Mouse (Mus musculus): ENCODE measurements around the gene Erbb4. TPM values are rescaled to one million over a fixed set of nuclear protein-coding genes. Genes with fewer than 3 reads are reported as not detected.
"Not testable (repeated sequence)": the region's sequence is repeated elsewhere in the genome, so short reads cannot be mapped to it uniquely, and the experiment has no call there.

The Erbb4 gene
- polyA plus RNA-seq, 1 experiment from 2014 or later, result 15.6 TPM

GRCm38 (mm10) chr1:68832101-68832500 is 275.8 kb downstream of the Erbb4 start:
- Histone ChIP-seq H3K9ac (replicated peaks; ENCODE audit: low read depth, low read length) (no peak overlapping the region), H3K27ac (ENCODE audit: low read length) (no peak overlapping the region), H3K4me1 (replicated peaks; ENCODE audit: control insufficient read depth, insufficient read depth, low read length) (no peaks in the 10 kb centered on the region), H3K4me2 (ENCODE audit: low read length) (no peak overlapping the region), H3K27me3 (replicated peaks; ENCODE audit: control insufficient read depth, insufficient read depth, low read length) (no peaks in the 10 kb centered on the region), H3K9me3 (ENCODE audit: control insufficient read depth, low read length) (0 out of 2 replicates have a peak, but pooled peaks cover 2% of the 10 kb centered on the region), H3K36me3 (ENCODE audit: control insufficient read depth, insufficient read depth) (no peaks in the 10 kb centered on the region), H3K4me3 (replicated peaks; ENCODE audit: low read length) (no peak overlapping the region)
- ATAC-seq, result no peak

GRCm38 (mm10) chr1:68831575-68831974 is 276.3 kb downstream of the Erbb4 start:
- Histone ChIP-seq H3K4me2 (ENCODE audit: low read length) (no peak overlapping the region), H3K27ac (ENCODE audit: low read length) (no peak overlapping the region), H3K36me3 (ENCODE audit: control insufficient read depth, insufficient read depth) (no peaks in the 10 kb centered on the region), H3K4me3 (replicated peaks; ENCODE audit: low read length) (no peak overlapping the region), H3K27me3 (replicated peaks; ENCODE audit: control insufficient read depth, insufficient read depth, low read length) (no peaks in the 10 kb centered on the region), H3K9me3 (ENCODE audit: control insufficient read depth, low read length) (0 out of 2 replicates have a peak, but pooled peaks cover 2% of the 10 kb centered on the region), H3K9ac (replicated peaks; ENCODE audit: low read depth, low read length) (no peak overlapping the region), H3K4me1 (replicated peaks; ENCODE audit: control insufficient read depth, insufficient read depth, low read length) (no peaks in the 10 kb centered on the region)
- 21% methylated on average over 1 of the region's 1 CpGs for WGBS
- no peak for ATAC-seq

GRCm38 (mm10) chr1:68830501-68831239 is 277.2 kb downstream of the Erbb4 start:
- Histone ChIP-seq H3K9ac (replicated peaks; ENCODE audit: low read depth, low read length) (no peak overlapping the region), H3K27me3 (replicated peaks; ENCODE audit: control insufficient read depth, insufficient read depth, low read length) (no peaks in the 10 kb centered on the region), H3K4me3 (replicated peaks; ENCODE audit: low read length) (no peak overlapping the region), H3K36me3 (ENCODE audit: control insufficient read depth, insufficient read depth) (no peaks in the 10 kb centered on the region), H3K4me2 (ENCODE audit: low read length) (no peak overlapping the region), H3K4me1 (replicated peaks; ENCODE audit: control insufficient read depth, insufficient read depth, low read length) (no peaks in the 10 kb centered on the region), H3K9me3 (ENCODE audit: control insufficient read depth, low read length) (0 out of 2 replicates have a peak, but pooled peaks cover 2% of the 10 kb centered on the region), H3K27ac (ENCODE audit: low read length) (no peak overlapping the region)
- 61% methylated on average over 2 of the region's 2 CpGs for WGBS
- no peak for ATAC-seq

GRCm38 (mm10) chr1:68823116-68823644 is 284.7 kb downstream of the Erbb4 start:
- WGBS, result 39% methylated on average over 2 of the region's 2 CpGs
- Histone ChIP-seq H3K9me3 (ENCODE audit: control insufficient read depth, low read length) (no peaks in the 10 kb centered on the region), H3K4me1 (replicated peaks; ENCODE audit: control insufficient read depth, insufficient read depth, low read length) (no peaks in the 10 kb centered on the region), H3K9ac (replicated peaks; ENCODE audit: low read depth, low read length) (no peak overlapping the region), H3K27me3 (replicated peaks; ENCODE audit: control insufficient read depth, insufficient read depth, low read length) (no peaks in the 10 kb centered on the region), H3K27ac (ENCODE audit: low read length) (no peak overlapping the region), H3K4me2 (ENCODE audit: low read length) (no peak overlapping the region), H3K36me3 (ENCODE audit: control insufficient read depth, insufficient read depth) (no peaks in the 10 kb centered on the region), H3K4me3 (replicated peaks; ENCODE audit: low read length) (no peak overlapping the region)
- no peak for ATAC-seq

GRCm38 (mm10) chr1:68806711-68807110 is 301.1 kb downstream of the Erbb4 start:
- Histone ChIP-seq H3K4me2 (ENCODE audit: low read length) (no peak overlapping the region), H3K27me3 (replicated peaks; ENCODE audit: control insufficient read depth, insufficient read depth, low read length) (no peaks in the 10 kb centered on the region), H3K36me3 (ENCODE audit: control insufficient read depth, insufficient read depth) (no peaks in the 10 kb centered on the region), H3K9me3 (ENCODE audit: control insufficient read depth, low read length) (no peaks in the 10 kb centered on the region), H3K4me1 (replicated peaks; ENCODE audit: control insufficient read depth, insufficient read depth, low read length) (0 out of 2 replicates have a peak, but pooled peaks cover 2% of the 10 kb centered on the region), H3K4me3 (replicated peaks; ENCODE audit: low read length) (no peak overlapping the region), H3K9ac (replicated peaks; ENCODE audit: low read depth, low read length) (no peak overlapping the region), H3K27ac (ENCODE audit: low read length) (no peak overlapping the region)
- WGBS, result 53% methylated on average over 2 of the region's 2 CpGs
- ATAC-seq, result no peak

GRCm38 (mm10) chr1:68787409-68788015 is 320.3 kb downstream of the Erbb4 start:
- Histone ChIP-seq H3K36me3 (ENCODE audit: control insufficient read depth, insufficient read depth) (no peaks in the 10 kb centered on the region), H3K4me2 (ENCODE audit: low read length) (no peak overlapping the region), H3K9ac (replicated peaks; ENCODE audit: low read depth, low read length) (no peak overlapping the region), H3K4me3 (replicated peaks; ENCODE audit: low read length) (no peak overlapping the region), H3K27me3 (replicated peaks; ENCODE audit: control insufficient read depth, insufficient read depth, low read length) (no peaks in the 10 kb centered on the region), H3K9me3 (ENCODE audit: control insufficient read depth, low read length) (no peaks in the 10 kb centered on the region), H3K27ac (ENCODE audit: low read length) (no peak overlapping the region), H3K4me1 (replicated peaks; ENCODE audit: control insufficient read depth, insufficient read depth, low read length) (no peaks in the 10 kb centered on the region; the same call in 1 of the 2 replicates)
- WGBS, result 62% methylated on average over 4 of the region's 4 CpGs
- ATAC-seq, result no peak

DNA sequence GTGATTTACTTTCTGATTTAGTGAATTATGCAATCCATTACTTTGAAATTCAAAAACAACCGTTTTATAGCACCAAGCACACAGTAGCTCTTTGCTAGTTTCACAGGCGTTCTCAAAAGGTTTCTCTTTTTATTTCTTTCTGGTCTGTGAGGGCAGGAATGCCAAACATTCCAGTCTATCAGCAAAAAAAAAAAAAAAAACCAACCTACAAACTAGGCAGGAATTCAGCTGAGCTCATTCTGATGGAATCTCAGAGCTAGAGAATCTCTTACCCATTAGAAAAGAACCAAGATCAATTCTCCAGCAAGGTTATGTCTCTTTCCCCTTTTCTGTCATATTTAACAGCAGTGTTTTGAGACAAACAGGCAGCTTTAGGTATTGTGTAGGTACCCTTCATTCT is 327.2 kb downstream of the Erbb4 start:
- WGBS, result 31% methylated on average over 2 of the region's 2 CpGs

DNA sequence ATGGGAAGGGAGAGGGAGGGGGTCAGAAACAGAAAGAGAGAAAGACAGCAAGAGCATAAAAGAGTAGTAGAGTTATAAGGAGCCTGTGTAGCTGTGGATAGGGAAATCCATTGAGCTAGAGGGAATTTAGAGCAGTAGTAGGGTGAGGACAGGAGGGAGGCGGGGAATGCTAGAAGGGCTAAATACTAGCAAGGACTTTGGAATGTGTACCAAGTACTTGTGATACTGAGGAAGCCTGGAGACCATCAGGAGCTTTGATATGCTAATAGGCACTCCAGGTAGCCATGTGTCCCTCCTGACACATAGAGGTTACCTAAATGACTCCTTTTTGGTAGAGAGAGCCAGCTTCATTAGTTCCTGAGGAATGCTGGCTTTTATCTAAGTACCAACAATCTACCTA is 327.8 kb downstream of the Erbb4 start:
- no peaks in the 10 kb centered on the region for H3K27me3 ChIP-seq (replicated peaks; ENCODE audit: control insufficient read depth, insufficient read depth, low read length)
- ATAC-seq, result no peak
- 79% methylated on average over 1 of the region's 1 CpGs for WGBS

More for the DNA sequence above, 327.2 kb downstream of the Erbb4 start:
- H3K36me3 ChIP-seq (ENCODE audit: control insufficient read depth, insufficient read depth), result no peaks in the 10 kb centered on the region
- H3K4me3 ChIP-seq (replicated peaks; ENCODE audit: low read length), result no peak overlapping the region
- ATAC-seq, result no peak
- H3K27ac ChIP-seq (ENCODE audit: low read length), result no peak overlapping the region
- H3K27me3 ChIP-seq (replicated peaks; ENCODE audit: control insufficient read depth, insufficient read depth, low read length), result no peaks in the 10 kb centered on the region
- no peak overlapping the region for H3K9ac ChIP-seq (replicated peaks; ENCODE audit: low read depth, low read length)
- H3K4me2 ChIP-seq (ENCODE audit: low read length), result no peak overlapping the region
- no peaks in the 10 kb centered on the region for H3K4me1 ChIP-seq (replicated peaks; ENCODE audit: control insufficient read depth, insufficient read depth, low read length)
- no peaks in the 10 kb centered on the region for H3K9me3 ChIP-seq (ENCODE audit: control insufficient read depth, low read length)

DNA sequence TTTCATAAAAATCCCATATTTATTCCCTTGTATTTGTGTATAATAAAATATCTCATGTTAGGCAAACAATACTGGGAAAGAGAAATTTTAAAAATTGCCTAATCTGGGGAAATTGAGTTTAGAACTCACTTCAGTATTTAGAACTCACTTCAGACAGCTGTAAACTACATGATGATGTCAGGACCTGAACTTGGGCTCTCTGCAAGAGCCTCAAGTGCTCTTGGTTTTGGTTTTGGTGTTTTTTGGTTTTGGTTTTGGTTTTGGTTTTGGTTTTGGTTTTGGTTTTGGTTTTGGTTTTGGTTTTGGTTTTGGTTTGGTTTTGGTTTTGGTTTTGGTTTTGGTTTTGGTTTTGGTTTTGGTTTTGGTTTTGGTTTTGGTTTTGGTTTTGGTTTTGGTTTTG is 341.8 kb downstream of the Erbb4 start:
- not testable (repeated sequence) for H3K4me3 ChIP-seq (replicated peaks; ENCODE audit: low read length); H3K9me3 ChIP-seq (ENCODE audit: control insufficient read depth, low read length); H3K27ac ChIP-seq (ENCODE audit: low read length); H3K4me2 ChIP-seq (ENCODE audit: low read length); H3K9ac ChIP-seq (replicated peaks; ENCODE audit: low read depth, low read length); H3K4me1 ChIP-seq (replicated peaks; ENCODE audit: control insufficient read depth, insufficient read depth, low read length); ATAC-seq; H3K36me3 ChIP-seq (ENCODE audit: control insufficient read depth, insufficient read depth); H3K27me3 ChIP-seq (replicated peaks; ENCODE audit: control insufficient read depth, insufficient read depth, low read length)

More for the DNA sequence above, 327.8 kb downstream of the Erbb4 start:
- no peaks in the 10 kb centered on the region for H3K4me1 ChIP-seq (replicated peaks; ENCODE audit: control insufficient read depth, insufficient read depth, low read length)
- no peak overlapping the region for H3K4me2 ChIP-seq (ENCODE audit: low read length)
- no peak overlapping the region for H3K9ac ChIP-seq (replicated peaks; ENCODE audit: low read depth, low read length)
- no peak overlapping the region for H3K27ac ChIP-seq (ENCODE audit: low read length)
- H3K9me3 ChIP-seq (ENCODE audit: control insufficient read depth, low read length), result no peaks in the 10 kb centered on the region
- no peaks in the 10 kb centered on the region for H3K36me3 ChIP-seq (ENCODE audit: control insufficient read depth, insufficient read depth)
- H3K4me3 ChIP-seq (replicated peaks; ENCODE audit: low read length), result no peak overlapping the region
